Mouse (Mus musculus) frontal cortex, postnatal 36 days (tissue): ENCODE measurements around the gene Tradd.
"Not testable (repeated sequence)": the region's sequence is repeated elsewhere in the genome, so short reads cannot be mapped to it uniquely, and the experiment has no call there.

Source experiments
- DNase-seq, 2 experiments: peaks; one replicate each; pipeline ENCODE4 v3.0.0; 2022; ENCODE audit warnings: low spot score in 2 of 2

Tradd gene

DNA sequence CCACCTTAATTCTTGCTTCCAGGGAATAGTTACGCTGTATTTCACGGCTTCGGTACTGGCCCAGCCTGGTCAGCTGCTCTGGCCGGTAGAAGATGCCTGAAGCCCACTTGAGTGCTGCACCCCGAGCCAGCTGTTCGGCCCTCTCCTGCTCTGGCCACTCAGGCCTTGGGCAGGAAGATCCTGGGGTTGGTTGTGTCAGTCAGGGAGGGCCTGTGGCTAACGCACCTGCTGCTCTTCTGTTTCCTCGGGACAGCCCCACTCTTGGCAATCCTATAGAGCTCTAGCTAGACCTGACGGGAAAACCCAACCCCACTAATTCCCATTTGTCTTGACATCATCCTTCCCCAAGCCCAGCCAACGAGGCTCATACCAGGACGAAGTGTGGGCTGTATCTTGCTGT is 30.8 kb upstream of the Tradd start:
- DNase-seq: no peak

- DNase-seq: no peak
These were observed 30.4 kb upstream of the Tradd start for GRCm38 (mm10) chr8:105294776-105295175.

- no peak for DNase-seq
These were observed 29.0 kb upstream of the Tradd start for GRCm38 (mm10) chr8:105293405-105293804.

DNA sequence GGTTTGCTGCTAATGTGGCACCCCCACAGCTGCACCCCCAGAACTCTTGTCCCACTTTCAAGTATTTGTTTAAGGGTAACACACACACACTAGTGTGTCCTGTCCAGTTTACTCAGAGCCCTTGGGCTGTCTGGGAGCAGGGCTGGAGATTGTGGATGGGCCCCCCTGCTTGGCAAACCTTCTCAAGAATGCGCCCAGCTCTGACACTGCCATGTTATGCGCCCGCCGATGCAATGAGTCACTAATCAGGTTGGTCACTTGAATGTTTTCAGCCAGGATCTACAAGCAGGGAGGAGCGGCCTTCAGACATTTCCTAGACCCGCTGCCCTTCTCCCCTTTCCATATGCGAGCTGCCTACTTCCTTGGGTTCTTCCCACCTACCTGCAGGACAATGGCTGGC is 28.1 kb upstream of the Tradd start:
- DNase-seq: no peak

GRCm38 (mm10) chr8:105291802-105292201 is 27.4 kb upstream of the Tradd start:
- not testable (repeated sequence) for DNase-seq

GRCm38 (mm10) chr8:105291364-105291763 is 27.0 kb upstream of the Tradd start:
- DNase-seq: not testable (repeated sequence)

DNA sequence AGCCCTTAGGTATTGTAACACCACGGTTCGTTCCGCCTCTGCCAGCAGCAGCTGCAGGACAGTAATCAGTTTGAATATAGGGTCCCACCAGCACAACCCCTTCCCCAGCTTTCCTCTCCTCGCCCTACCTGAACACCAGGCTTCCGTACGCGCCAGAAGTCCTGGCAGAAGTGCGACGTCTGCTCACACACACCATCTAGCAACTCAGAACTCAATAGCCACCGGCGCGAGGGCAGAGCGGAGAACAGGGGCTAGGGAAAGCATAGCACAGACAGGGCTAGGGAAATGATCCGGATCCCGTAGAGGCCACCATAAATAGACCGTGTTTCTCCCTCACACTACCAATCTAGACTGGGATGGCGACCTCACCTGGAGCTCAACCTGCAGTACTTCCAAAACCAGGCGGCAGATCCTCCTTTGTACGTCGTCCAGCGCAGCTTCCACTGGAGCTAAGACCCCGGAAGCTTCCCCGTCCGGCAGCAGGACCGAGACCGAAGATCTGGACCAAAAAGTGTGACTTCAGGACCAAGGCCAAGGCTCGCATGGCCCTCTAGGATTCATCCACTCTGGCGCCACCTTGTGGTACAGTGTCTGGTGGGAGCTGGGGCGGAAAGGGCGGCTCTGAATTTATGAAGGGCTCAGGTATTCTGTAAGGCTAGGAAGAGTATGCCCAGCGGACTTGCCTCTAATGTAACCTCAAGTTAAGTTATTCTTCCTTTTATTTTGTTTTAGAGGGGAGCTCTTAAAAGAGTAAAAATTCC is 26.3 kb upstream of the Tradd start:
- peak; percentile 76 to 80 for DNase-seq

- peak in 1 of 2 experiments; percentile 38 for DNase-seq
These were observed 25.5 kb upstream of the Tradd start, which contains the start of gene 4931428F04Rik for GRCm38 (mm10) chr8:105289805-105290460. Gene 4931428F04Rik, minus strand, starts transcription at chr8:105289864.

- peak; percentile 95 to 97 for DNase-seq
These were observed 24.7 kb upstream of the Tradd start for GRCm38 (mm10) chr8:105288958-105289732.

DNA sequence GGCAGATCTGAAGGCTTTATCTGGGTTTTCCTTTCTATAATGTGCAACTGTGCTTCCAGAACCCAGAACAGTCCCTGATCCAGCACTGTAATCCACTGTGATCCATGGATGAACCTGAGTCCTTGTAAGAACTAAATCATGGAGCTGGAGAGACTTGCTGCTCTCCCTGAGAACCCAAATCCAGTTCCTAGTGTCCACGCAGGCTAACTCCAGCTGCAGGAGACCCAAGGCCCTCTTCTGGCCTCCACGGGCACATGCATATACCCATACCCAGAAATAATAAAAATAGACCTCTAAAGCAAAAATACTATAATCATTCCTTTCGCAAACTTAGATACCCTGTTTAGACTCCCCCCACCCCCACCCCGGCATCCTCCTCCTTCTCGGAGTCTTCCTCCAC is 23.8 kb upstream of the Tradd start:
- DNase-seq: no peak

GRCm38 (mm10) chr8:105286907-105287306 is 22.5 kb upstream of the Tradd start:
- no peak for DNase-seq

DNA sequence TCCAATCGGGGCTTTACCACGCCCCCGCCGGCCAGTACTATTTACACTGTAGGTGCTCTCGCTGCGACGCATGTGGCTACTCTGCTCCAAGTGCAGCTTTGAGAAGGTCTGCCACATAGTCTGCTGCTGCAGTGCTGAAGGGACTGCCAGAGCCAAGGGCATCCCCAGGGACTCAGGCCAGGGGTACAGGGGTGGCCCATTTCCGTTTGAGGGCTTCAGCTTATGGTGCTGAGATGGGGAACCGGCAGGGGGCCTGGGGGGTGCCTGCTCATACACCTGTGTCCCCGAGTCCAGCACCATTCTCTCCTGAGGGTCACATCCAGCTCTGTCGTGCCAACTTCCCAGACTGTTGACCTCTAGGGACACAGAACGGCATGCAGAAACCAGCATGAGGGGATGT is 21.1 kb upstream of the Tradd start:
- no peak for DNase-seq

DNA sequence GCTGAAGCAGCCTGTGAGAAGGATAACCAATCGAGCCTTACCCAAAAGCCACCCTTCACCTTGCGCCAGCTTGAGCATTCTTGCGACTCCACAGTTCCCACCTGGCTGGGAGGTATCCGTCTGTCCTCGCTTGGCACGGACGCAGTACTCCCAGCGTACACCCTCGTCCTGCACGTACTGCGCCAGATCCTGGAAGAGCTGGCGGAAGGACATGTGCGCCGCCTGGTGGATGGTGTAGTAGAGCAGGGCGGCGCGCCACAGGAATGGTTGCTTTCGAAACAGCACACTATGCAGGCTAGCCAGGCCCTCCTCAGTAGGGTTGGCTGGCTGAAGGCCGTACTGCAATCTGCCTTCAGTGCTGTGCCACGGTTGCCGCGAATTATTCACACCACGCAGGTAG is 18.7 kb upstream of the Tradd start:
- no peak for DNase-seq

DNA sequence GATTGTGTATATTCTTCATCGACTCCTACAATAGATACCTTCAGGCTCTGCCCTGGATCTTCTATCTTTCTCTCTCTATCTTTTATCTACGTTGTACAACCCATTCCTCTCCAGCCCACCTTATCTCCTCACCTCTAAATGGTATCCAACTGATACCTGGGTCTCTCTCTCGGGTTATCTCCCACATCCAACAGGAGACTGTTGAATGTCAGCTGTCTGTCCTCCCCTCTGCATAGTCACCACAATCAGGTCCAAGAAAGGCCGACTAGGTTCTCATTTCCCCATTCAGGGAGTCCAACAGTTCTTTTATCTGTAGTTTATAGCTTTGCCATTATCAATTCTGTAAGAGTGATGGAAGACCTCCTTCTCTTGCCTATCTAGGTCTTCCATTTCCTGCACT is 17.8 kb upstream of the Tradd start:
- DNase-seq: no peak

DNA sequence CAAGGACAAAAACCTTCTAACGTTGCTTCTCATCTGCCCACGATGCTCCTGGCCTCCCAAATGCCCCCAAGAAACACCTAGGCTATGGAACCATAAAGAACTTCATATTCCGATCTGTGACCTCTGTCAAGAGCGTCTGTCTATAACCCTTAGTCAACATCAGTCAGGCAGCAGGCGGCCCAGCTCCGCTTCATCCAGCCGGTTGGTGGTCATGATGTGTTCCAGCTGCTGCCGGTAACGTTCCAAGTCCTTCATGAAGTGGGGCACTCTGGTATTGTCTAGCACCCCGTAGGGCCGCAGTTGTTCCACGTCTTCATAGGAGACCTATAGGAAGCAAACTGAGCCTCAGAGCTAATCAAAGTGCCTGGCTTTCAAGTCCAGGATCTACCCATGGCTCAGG is 17.4 kb upstream of the Tradd start:
- no peak for DNase-seq

GRCm38 (mm10) chr8:105280567-105280966 is 16.2 kb upstream of the Tradd start:
- no peak for DNase-seq

- peak; percentile 84 to 87 for DNase-seq
These were observed 14.5 kb upstream of the Tradd start for GRCm38 (mm10) chr8:105278911-105279334.

DNA sequence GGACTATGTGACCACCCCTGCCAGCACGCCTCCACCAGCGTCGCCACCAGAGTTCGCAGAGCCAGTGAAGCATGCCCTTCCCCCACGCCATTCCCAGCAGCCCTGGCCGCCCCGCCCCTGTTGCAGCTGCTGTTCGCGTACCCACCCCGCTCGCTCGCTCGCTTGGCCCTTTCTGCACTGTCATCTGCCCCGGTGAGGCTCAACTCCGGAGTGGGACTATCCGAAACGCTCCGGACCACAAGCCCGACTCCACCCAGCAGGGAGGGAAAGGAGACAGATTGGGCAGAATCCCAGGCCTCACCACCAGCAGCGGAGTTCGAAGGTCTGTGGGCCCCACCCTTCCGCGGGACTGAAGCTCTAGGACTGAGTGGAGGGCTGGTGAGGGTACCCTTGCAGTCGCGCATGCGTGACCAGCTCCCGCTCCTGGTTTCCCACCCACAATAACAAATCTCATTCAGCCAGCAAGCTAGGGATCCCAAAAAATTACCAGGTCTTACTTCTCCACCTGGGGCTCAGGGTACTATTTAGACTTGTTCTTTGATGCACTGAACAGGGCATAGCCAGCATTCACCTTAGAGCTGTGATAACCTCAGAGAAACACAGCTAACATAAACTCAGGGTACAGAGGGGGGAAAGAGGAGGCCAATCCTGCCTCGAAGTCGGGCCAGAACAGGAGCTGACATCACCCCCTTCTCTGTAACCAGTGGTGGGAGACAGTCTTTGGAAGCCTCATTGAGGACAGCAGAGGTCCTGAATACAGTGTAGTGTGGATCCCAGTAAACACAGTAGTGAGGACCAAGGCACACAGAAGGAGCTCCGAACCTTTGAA is 12.1 kb upstream of the Tradd start:
- peak in 1 of 2 experiments; percentile 35 for DNase-seq

DNA sequence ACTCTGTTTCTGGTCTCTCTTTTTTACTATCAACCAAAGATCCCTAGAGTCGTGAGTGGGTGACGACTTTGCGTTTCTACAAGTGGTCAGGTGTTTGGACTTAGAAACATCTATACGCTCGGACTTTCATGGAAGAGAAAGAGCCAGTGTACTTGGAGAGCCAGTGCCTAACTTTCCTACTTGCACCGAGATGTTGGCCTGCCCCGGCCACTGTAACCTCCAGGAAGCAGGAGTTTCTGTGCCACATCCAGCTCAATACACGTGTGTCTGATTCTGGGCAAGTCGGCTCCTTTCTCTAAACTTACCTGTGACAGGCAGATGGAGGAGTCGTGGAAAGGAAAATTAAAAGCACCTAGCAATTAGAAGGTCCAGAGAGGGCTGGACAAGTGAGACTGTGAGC is 11.4 kb upstream of the Tradd start, which contains the start of gene Nol3:
TSS of gene Nol3 (plus strand) at position 301 of the 400 bp plus-strand sequence.
- no peak for DNase-seq

GRCm38 (mm10) chr8:105275387-105275786 is 11.0 kb upstream of the Tradd start:
- DNase-seq: no peak

DNA sequence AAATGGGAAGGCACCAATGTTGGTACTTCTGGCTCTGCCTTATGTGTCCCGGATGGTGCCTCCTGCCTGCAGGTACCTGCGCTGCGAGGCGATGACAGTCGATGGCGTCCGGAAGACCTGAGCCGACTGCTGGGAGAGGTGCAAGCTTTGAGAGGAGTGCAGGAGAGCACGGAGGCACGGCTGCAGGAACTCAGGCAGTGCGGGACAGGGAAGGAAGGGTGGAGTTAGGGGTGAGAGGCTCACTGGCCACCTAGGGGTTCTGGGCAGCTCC is 6.4 kb upstream of the Tradd start:
- no peak for DNase-seq
